Comparison of ENCODE assay signal across 17 mouse cellular contexts in genomic region chr3:129930213-129930778, GRCm38 (mm10). TPM values are rescaled to one million over a fixed set of nuclear protein-coding genes. Genes with fewer than 3 reads are reported as not detected.
A peak's percentile ranks its signal among the peaks of the same experiment; 100 is the strongest.
DNase-seq lines count a peak whose midpoint lies in the region; ATAC-seq and TF ChIP-seq lines count a peak whose summit lies in the region.
"Had no signal": no experiment of that assay in that cellular context is flagged by ENCODE, and none has a peak within 500 bp of the region (broad histone marks: within the 10 kb centered on the region; RNA-seq: fewer than 3 reads in every experiment).

No protein-coding gene starts in this region.

- TF ChIP-seq RAD21 in CH12.LX (IDR thresholded peaks at IDR 0.05; ENCODE audit: low read depth, low read length): no peak

- H3K27ac ChIP-seq in CH12.LX (ENCODE audit: insufficient read depth, low read depth): no peak overlapping the region
- H3K27ac ChIP-seq: forebrain, embryonic 15.5 days; hindbrain, embryonic 13.5 days had no signal

- H3K9ac ChIP-seq in CH12.LX (ENCODE audit: insufficient read depth, low read depth): no peak overlapping the region
- H3K9ac ChIP-seq: forebrain, embryonic 15.5 days; hindbrain, embryonic 13.5 days; lung, embryonic 14.5 days had no signal

- H3K36me3 ChIP-seq in CH12.LX (replicated peaks in 1 of 2; ENCODE audit: control insufficient read depth in 1 of 2, insufficient read depth in 1 of 2, low read length in 1 of 2): no peaks in the 10 kb centered on the region
- H3K36me3 ChIP-seq: forebrain, embryonic 15.5 days; hindbrain, embryonic 13.5 days had no signal

- H3K4me1 ChIP-seq in CH12.LX (ENCODE audit: control insufficient read depth in 1 of 2, insufficient read depth in 2 of 2): peaks cover 3 to 16% of the 10 kb centered on the region in 2 experiments
- H3K4me1 ChIP-seq: forebrain, embryonic 15.5 days; hindbrain, embryonic 13.5 days had no signal

- no peak for TF ChIP-seq CTCF in CH12.LX (conservative IDR thresholded peaks at IDR 0.05 in 1 of 2, IDR thresholded peaks at IDR 0.05 in 1 of 2; ENCODE audit: low read depth in 2 of 2, low read length in 2 of 2)

- dilution Hi-C loops in CH12.LX (cut with MboI; ENCODE audit: extremely low pct_ligation_motif_present, extremely low pct_unique_long_range_greater_than_20kb, low sequenced_read_pairs): no loop called here

- in situ Hi-C loops in CH12.LX (cut with MboI; ENCODE audit: low pct_ligation_motif_present, low pct_unique_long_range_greater_than_20kb, low sequenced_read_pairs): no loop called here

- H3K27me3 ChIP-seq in CH12.LX (replicated peaks): no peaks in the 10 kb centered on the region
- H3K27me3 ChIP-seq: forebrain, embryonic 15.5 days; hindbrain, embryonic 13.5 days had no signal

- H3K4me3 ChIP-seq in CH12.LX (replicated peaks in 1 of 3; ENCODE audit: low read depth in 2 of 3, low read length in 2 of 3, poor library complexity in 1 of 3): no peak overlapping the region
- H3K4me3 ChIP-seq: forebrain, embryonic 15.5 days; hindbrain, embryonic 13.5 days had no signal

- 0 out of 2 replicates have a peak overlapping the region, but pooled peaks have one; percentile 15 for H3K4me2 ChIP-seq in CH12.LX (ENCODE audit: insufficient read depth, low read depth, poor library complexity, severe bottlenecking)
- H3K4me2 ChIP-seq: forebrain, embryonic 15.5 days; hindbrain, embryonic 13.5 days; lung, embryonic 14.5 days had no signal

- H3K79me2 ChIP-seq in CH12.LX (replicated peaks; ENCODE audit: control insufficient read depth, extremely low read depth, insufficient read depth, poor library complexity, severe bottlenecking): no peaks in the 10 kb centered on the region

- no peak for DNase-seq in frontal cortex, postnatal 25 days (ENCODE audit: low spot score in 2 of 2)
- peak; percentile 15 to 24 for DNase-seq in left cerebral cortex, adult 9 months (ENCODE audit: low spot score in 2 of 2)
- no peak for DNase-seq in left cerebral cortex, adult 11 months (ENCODE audit: low spot score)
- DNase-seq in CH12.LX (ENCODE audit: extremely low read depth): peak; percentile 21
- DNase-seq in gastrocnemius, postnatal 25 days: peak; percentile 33
- no peak for DNase-seq in lung, postnatal 14 days
- no peak for DNase-seq in lung, postnatal 25 days (ENCODE audit: low spot score)
- DNase-seq: B cell, adult 2 months; cerebellum, adult 2 months; kidney, adult 11 months; kidney, postnatal 25 days; lung, embryonic 14.5 days had no signal

- no peak for TF ChIP-seq POLR2A in CH12.LX (IDR thresholded peaks at IDR 0.05; ENCODE audit: low read depth, low read length)

- no peak for TF ChIP-seq EP300 in CH12.LX (IDR thresholded peaks at IDR 0.05; ENCODE audit: low read length)

- no peaks in the 10 kb centered on the region for H3K9me3 ChIP-seq in CH12.LX (replicated peaks; ENCODE audit: low read length)
- H3K9me3 ChIP-seq: forebrain, embryonic 15.5 days; hindbrain, embryonic 13.5 days had no signal

- ATAC-seq in frontal cortex, adult (ENCODE audit: low TSS enrichment): peak; percentile 96
- ATAC-seq: forebrain, embryonic 15.5 days had no signal

TF ChIP-seq in CH12.LX, 34 proteins besides CTCF, POLR2A, EP300 and RAD21:
- TF ChIP-seq ELF1 (IDR thresholded peaks at IDR 0.05; ENCODE audit: low read depth, low read length) (no peak), KAT2A (IDR thresholded peaks at IDR 0.05; ENCODE audit: insufficient replicate concordance, low read length) (no peak), MAFK (IDR thresholded peaks at IDR 0.05; ENCODE audit: insufficient replicate concordance, low read length) (no peak), MEF2A (IDR thresholded peaks at IDR 0.05; ENCODE audit: borderline replicate concordance, low read depth, low read length) (peak; percentile 31; the same call in 1 of the 2 replicates), MXI1 (IDR thresholded peaks at IDR 0.05; ENCODE audit: low read depth, low read length) (no peak), ETS1 (conservative IDR thresholded peaks at IDR 0.05; ENCODE audit: low read depth, low read length) (peak; percentile 15; the same call in 1 of the 2 replicates), POLR2AphosphoS2 (IDR thresholded peaks at IDR 0.05; ENCODE audit: low read depth, low read length) (no peak), PAX5 (IDR thresholded peaks at IDR 0.05; ENCODE audit: low read length) (no peak), BHLHE40 (IDR thresholded peaks at IDR 0.05; ENCODE audit: low read depth, low read length) (peak; percentile 63), SMC3 (IDR thresholded peaks at IDR 0.05; ENCODE audit: low read depth, low read length) (no peak)
TF ChIP-seq in CH12.LX: peak in this region for 3.

RNA-seq across cellular contexts. Expression of gene Casp6, which starts 29.1 kb away (rescaled TPM):
- 6.0 and 10.5 TPM in 2 replicates for total RNA-seq in CH12.LX (2012; rRNA removed)
- total RNA-seq in CH12.LX (2014; rRNA removed): 14.4 and 15.3 TPM in 2 replicates
- polyA plus RNA-seq in CH12.LX (2012; ENCODE audit: insufficient read length, low read depth): 26.2 and 31.7 TPM in 2 replicates
- total RNA-seq in gastrocnemius, postnatal 25 days (2021): 1 to 10 TPM; 3.2 to 3.6 TPM

RNA-seq across cellular contexts. Expression of gene Mcub, which starts 39.7 kb away (rescaled TPM):
- total RNA-seq in CH12.LX (2012; rRNA removed): 1.4 and 3.7 TPM in 2 replicates
- 3.8 and 4.1 TPM in 2 replicates for total RNA-seq in CH12.LX (2014; rRNA removed)
- 1.3 and 2.9 TPM in 2 replicates for polyA plus RNA-seq in CH12.LX (2012; ENCODE audit: insufficient read length, low read depth)
- total RNA-seq in gastrocnemius, postnatal 25 days (2021): 1 to 10 TPM; 1.0 to 1.4 TPM
- total RNA-seq: liver, adult 2 months; megakaryocyte-erythroid progenitor cell, adult 5-6 weeks had no signal

RNA-seq across cellular contexts. Expression of gene Pla2g12a, which starts 51.9 kb away (rescaled TPM):
- 38.4 and 50.2 TPM in 2 replicates for total RNA-seq in CH12.LX (2012; rRNA removed)
- 78.3 and 81.6 TPM in 2 replicates for total RNA-seq in CH12.LX (2014; rRNA removed)
- polyA plus RNA-seq in CH12.LX (2012; ENCODE audit: insufficient read length, low read depth): 58.6 and 62.1 TPM in 2 replicates
- 10 to 100 TPM; 58.3 to 84.7 TPM for total RNA-seq in gastrocnemius, postnatal 25 days (2021)

Comparison
In these comparisons a context has a peak if more than half of its experiments do, and no peak if none do; other contexts are left out.
1. DNase-seq: peak in left cerebral cortex, adult 9 months (2 of 2), CH12.LX (single experiment) and gastrocnemius, postnatal 25 days (single experiment); none in frontal cortex, postnatal 25 days (0 of 2), left cerebral cortex, adult 11 months (single experiment), lung, postnatal 14 days (single experiment) and lung, postnatal 25 days (single experiment).